Mouse (Mus musculus) stomach, postnatal 0 days (tissue): ENCODE measurements around the gene Rbms2.

Experiments
- CTCF ChIP-seq: IDR thresholded peaks from 2 replicates; pipeline ENCODE4 v1.5.1; 2016; ENCODE audit warnings: antibody characterized with exemption, low read depth, mild to moderate bottlenecking, moderate library complexity
- EP300 ChIP-seq: optimal IDR thresholded peaks from 2 replicates; pipeline ENCODE3; 2016; ENCODE audit warnings: antibody characterized with exemption

DNA sequence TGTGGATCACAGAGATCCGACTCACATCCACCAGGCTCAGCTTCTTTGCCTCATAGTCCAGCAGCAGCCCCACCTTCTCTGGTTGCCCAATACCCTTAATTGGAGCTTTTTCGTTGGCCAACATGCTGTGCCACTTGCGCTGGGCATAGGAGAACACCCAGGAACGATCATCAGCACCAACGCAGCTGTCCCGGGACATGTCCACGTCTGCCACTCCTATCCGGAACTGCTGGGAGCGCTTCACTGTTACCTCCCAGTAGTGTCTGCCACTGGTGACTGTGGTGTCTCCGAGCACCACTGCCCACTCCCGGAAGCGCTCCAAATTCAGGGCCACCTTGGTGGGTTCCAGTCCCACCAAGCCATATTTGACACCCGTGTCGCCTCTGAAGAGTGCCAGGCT, 30.9 kb upstream of the Rbms2 start:
- TF ChIP-seq EP300: no peak
- TF ChIP-seq CTCF: no peak
